Mouse (Mus musculus) neural tube, embryonic 15.5 days (tissue): ENCODE measurements around the gene Itga1. TPM values are rescaled to one million over a fixed set of nuclear protein-coding genes. Genes with fewer than 3 reads are reported as not detected.

Experiments
- ATAC-seq: fragments of 200-750 bp; cut with Nextera tagmentation; 2 replicates; pipeline ENCODE4 v1.8.0; 2017; ENCODE audit warnings: mild to moderate bottlenecking, moderate TSS enrichment, moderate library complexity; ENCODE audit not compliant: low FRiP score
- H3K27ac ChIP-seq: fragments of 300-500 bp; sonication (generic); replicated peaks from 2 replicates; pipeline ENCODE4 v1.5.1; 2015; ENCODE audit warnings: mild to moderate bottlenecking, inconsistent platforms
- H3K27me3 ChIP-seq: fragments of 300-500 bp; sonication (generic); replicated peaks from 2 replicates; pipeline ENCODE4 v1.6.1; 2015; ENCODE audit warnings: inconsistent platforms
- H3K36me3 ChIP-seq: fragments of 300-500 bp; sonication (generic); 2 replicates; pipeline ENCODE4 v1.6.1; 2015; ENCODE audit warnings: inconsistent platforms
- H3K4me1 ChIP-seq: fragments of 300-500 bp; sonication (generic); 2 replicates; pipeline ENCODE4 v1.6.1; 2015; ENCODE audit warnings: inconsistent platforms
- H3K4me2 ChIP-seq: fragments of 300-500 bp; sonication (generic); 2 replicates; pipeline ENCODE4 v1.6.1; 2015; ENCODE audit warnings: inconsistent platforms, mild to moderate bottlenecking, moderate library complexity
- H3K4me3 ChIP-seq: fragments of 300-500 bp; sonication (generic); replicated peaks from 2 replicates; pipeline ENCODE4 v1.5.1; 2015; ENCODE audit warnings: mild to moderate bottlenecking, inconsistent platforms
- H3K9ac ChIP-seq: fragments of 300-500 bp; sonication (generic); replicated peaks from 2 replicates; pipeline ENCODE4 v1.6.1; 2015; ENCODE audit warnings: mild to moderate bottlenecking, inconsistent platforms
- H3K9me3 ChIP-seq: fragments of 300-500 bp; sonication (generic); replicated peaks from 2 replicates; pipeline ENCODE4 v1.6.1; 2016; ENCODE audit warnings: inconsistent platforms
- WGBS: fragments of 180-500 bp; shearing (Covaris S2); methylation state at CpG from one replicate; pipeline ENCODE4 v1.1.7; 2015; ENCODE audit warnings: mixed read lengths; 5-methylcytosine and 5-hydroxymethylcytosine counted together
- polyA plus RNA-seq: library from polyadenylated mRNA; unstranded; fragments of >200 nt; fragmentation: Nextera tagmentation; extraction: Ambion mirVana; gene quantifications from 2 replicates; pipeline ENCODE4 v1.2.1, GENCODE M21; 2015

Gene Itga1
- polyA plus RNA-seq, 1 experiment from 2014 or later = 7.0 TPM

DNA sequence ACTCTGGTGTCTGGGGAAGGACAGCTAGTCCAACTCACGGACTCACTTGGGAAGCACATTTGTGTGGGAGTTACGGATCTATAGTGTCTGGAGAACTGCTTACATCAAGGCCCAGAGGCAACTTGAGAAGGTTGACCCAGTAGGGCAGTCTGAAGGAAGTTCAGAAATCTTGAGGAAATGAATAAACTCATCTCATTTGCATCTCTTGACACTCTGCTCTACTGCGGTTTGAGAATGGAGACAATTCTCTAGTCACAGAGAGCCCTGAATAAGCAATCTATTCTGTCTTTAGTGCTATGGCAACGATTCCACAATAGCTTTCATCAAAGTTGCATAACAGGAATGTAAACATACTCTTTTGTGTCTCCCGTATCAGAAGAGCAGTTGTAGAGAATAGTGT is 4.8 kb downstream of the Itga1 start:
- WGBS = 63% methylated on average over 5 of the region's 5 CpGs

DNA sequence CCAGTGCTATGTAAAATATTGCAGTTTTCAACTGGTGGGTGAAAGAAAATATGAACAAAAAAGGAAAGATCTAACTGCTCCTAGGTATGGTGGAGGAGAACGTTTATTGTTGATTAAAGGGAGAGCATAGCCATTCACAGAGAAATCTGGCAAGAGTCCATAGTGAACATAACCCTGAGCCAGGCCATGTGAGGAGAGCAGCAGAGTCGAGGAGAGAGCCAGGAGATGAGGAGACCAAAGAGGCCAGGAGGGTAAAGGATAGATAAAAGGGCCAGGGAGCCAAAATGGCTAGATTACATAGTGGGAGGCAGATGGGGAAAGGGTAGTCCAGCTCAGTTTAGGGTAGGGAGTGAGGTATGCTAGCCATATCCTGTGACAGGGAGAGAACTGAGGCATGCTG is 5.5 kb downstream of the Itga1 start:
- no peak overlapping the region for H3K4me3 ChIP-seq
- 59% methylated on average over 2 of the region's 2 CpGs for WGBS
- H3K4me1 ChIP-seq = peaks cover 3% of the 10 kb centered on the region
- no peaks in the 10 kb centered on the region for H3K9me3 ChIP-seq
- no peak overlapping the region for H3K4me2 ChIP-seq
- H3K9ac ChIP-seq = no peak overlapping the region
- ATAC-seq = no peak
- H3K36me3 ChIP-seq = no peaks in the 10 kb centered on the region
- H3K27me3 ChIP-seq = peaks cover 19% of the 10 kb centered on the region
- H3K27ac ChIP-seq = no peak overlapping the region

More for the DNA sequence above, 4.8 kb downstream of the Itga1 start:
- ATAC-seq = no peak
- Histone ChIP-seq H3K4me2 (no peak overlapping the region), H3K36me3 (no peaks in the 10 kb centered on the region), H3K27ac (no peak overlapping the region), H3K4me3 (no peak overlapping the region), H3K9me3 (no peaks in the 10 kb centered on the region), H3K9ac (no peak overlapping the region), H3K4me1 (peaks cover 10% of the 10 kb centered on the region), H3K27me3 (peaks cover 22% of the 10 kb centered on the region)

DNA sequence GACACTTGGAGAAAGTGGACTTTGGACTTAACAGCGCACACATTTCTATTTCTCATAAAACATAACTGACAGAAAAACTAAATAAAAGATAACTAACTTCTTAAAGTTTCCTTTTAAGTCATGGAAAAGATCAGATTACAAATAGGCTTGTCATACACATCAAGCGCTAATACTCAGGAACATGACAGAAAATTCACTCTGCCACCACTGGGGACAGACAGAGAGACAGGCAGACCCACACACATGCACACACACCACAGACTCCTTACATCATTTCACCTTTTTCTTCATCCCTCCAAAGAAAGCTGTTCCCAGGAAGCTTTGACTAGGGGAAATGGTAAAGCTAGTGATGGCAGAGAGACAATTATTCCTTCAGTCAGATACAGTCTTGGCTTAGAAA is 6.4 kb downstream of the Itga1 start:
- Histone ChIP-seq H3K9me3 (no peaks in the 10 kb centered on the region), H3K27ac (no peak overlapping the region), H3K4me2 (no peak overlapping the region), H3K36me3 (no peaks in the 10 kb centered on the region), H3K27me3 (peaks cover 10% of the 10 kb centered on the region), H3K4me1 (peaks cover 8% of the 10 kb centered on the region), H3K4me3 (no peak overlapping the region), H3K9ac (no peak overlapping the region)
- 93% methylated on average over 2 of the region's 2 CpGs for WGBS
- no peak for ATAC-seq

DNA sequence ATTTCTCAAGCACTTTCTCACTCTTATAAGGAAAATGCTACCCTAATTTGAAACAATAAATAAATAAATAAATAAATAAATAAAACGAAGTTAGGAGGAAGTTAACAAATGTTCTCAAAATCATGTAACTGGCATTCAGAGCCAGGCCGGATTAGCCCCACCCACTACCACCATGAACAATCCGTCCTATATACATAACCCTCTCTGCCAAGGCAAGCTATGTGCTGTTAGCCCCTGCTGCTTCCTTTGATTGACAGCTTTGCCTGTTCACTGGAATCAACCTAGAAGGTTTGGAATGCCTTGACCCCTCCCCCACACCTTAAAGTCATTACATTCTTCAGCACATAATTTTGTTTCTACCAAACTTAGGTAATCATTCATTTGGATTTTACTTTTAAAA is 10.3 kb downstream of the Itga1 start:
- peaks cover 11% of the 10 kb centered on the region for H3K36me3 ChIP-seq
- no peaks in the 10 kb centered on the region for H3K9me3 ChIP-seq
- no peak overlapping the region for H3K27ac ChIP-seq
- no peak overlapping the region for H3K4me3 ChIP-seq
- H3K4me2 ChIP-seq = peak overlapping the region; percentile 97; the same call in 1 of the 2 replicates
- ATAC-seq = no peak
- no peaks in the 10 kb centered on the region for H3K27me3 ChIP-seq
- H3K9ac ChIP-seq = no peak overlapping the region
- H3K4me1 ChIP-seq = peaks cover 27% of the 10 kb centered on the region
- WGBS = 83% methylated on average over 3 of the region's 3 CpGs

DNA sequence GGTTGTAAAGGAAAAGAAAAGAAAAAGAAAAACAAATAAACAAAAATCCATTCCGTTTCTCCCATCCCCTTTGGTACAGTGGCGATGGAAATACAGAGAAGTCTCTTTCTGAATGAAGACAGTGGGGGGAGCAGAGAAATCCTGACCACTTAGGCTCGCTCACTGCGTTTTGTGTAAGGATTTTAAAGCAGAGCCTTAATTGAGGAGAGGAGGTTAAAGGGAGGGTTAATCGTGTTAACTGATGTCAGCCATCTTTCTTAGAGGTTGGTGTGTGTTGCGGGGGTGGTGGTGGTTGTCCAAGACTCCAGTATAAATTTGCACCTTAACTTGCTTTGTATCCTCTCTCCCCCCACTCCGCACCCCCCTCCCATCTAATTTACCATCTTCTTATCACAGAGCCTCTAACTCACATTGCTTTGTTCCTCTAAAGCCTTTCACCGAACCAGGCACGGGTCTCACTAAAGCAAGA is 10.8 kb downstream of the Itga1 start:
- H3K27me3 ChIP-seq = no peaks in the 10 kb centered on the region
- 52% methylated on average over 9 of the region's 9 CpGs for WGBS
- peaks cover 13% of the 10 kb centered on the region for H3K36me3 ChIP-seq
- peak overlapping the region; percentile 68 for H3K4me3 ChIP-seq
- ATAC-seq = no peak
- peak overlapping the region; percentile 74 for H3K9ac ChIP-seq
- peaks cover 27% of the 10 kb centered on the region for H3K4me1 ChIP-seq
- H3K27ac ChIP-seq = peak overlapping the region; percentile 72; the same call in 1 of the 2 replicates
- H3K4me2 ChIP-seq = peak overlapping the region; percentile 97
- H3K9me3 ChIP-seq = no peaks in the 10 kb centered on the region

DNA sequence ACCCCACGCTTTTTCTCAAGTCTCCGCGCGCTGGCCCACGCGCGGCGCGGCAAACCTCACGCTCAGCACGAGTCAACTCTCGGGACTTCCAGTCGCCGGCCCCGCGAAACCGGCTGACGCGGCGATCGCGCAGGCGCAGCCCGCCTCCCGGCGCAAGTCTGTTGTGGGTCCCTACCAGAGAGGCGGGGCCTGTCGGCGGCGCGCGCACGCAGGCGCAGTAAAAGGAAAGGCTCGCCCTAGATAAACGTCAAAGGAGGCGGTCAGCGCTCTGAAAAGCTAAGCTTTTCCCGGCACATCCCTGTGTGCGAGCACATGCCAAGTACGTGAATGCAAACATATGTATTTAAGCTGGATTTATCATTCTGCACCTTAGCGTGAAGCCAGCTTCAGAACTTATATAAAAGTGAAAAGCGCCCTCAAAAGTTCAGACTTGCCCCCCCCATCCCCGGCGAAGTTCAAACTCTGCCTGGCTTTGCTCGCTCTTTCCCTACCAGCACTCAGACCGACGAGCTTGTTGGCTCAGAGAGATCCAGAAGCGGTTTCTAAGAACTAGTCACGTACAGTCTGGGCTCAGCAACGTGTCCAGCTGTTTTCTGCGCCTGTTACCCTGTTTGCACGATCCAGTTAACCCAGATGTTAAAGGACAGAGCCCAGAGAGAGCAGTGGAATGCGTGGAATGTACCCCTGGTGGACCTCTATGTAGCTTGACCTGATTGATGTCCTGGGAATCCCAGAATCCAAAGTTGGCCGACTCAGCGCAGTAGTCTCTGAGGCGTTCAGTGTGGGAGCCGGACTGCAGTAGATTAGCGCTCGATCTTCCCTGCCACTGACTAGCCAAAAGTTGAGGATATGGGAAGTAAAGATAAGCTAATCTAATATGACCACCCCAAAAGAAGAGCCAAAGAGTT is 11.4 kb downstream of the Itga1 start, which contains the start of gene Pelo:
Gene Pelo (minus strand): TSS at position 118 of the 908 bp plus-strand sequence.
- H3K9ac ChIP-seq = peak within 1 kb of the TSS; percentile 74
- H3K4me2 ChIP-seq = peak within 1 kb of the TSS; percentile 97
- H3K9me3 ChIP-seq = no peaks in the 10 kb centered on the region
- peak within 1 kb of the TSS; percentile 72 for H3K27ac ChIP-seq
- peaks cover 27% of the 10 kb centered on the region for H3K4me1 ChIP-seq
- WGBS = under 1% methylated on average over 60 of the region's 60 CpGs
- peaks cover 19% of the 10 kb centered on the region for H3K36me3 ChIP-seq
- ATAC-seq = peak; percentile 97
- peak within 1 kb of the TSS; percentile 68 for H3K4me3 ChIP-seq
- H3K27me3 ChIP-seq = no peaks in the 10 kb centered on the region

DNA sequence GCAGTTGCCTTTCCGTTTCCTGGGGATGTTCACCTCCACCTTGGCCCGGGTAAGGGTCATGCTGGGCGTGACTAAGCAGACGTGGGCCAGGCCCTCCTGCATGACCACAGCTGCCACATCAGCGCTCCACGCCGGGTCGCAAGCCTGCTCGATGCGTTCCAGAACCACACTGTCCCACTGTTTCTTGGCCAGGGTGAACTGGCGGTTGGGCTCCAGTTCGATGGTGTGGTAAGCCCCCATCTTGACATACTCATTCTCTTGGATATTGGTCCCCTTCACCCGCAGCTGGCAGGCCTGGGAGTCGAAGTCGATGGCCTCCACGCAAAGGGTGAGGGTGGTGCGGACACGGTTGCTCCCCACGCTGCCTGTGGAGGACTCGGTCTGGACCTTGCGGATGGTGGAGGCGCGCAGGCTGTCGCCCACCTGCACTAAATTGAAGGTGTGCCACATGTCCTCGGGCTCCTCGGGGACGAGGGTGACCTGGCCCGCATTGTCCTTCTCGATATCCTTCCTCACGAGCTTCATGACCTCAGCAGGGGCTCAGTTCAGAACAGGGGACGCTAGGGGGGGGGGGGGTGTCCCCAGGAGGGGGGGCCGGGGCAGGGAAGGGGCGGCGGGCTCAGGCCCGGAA is 12.3 kb downstream of the Itga1 start:
- Histone ChIP-seq H3K36me3 (peaks cover 19% of the 10 kb centered on the region), H3K4me3 (peak overlapping the region; percentile 68), H3K27me3 (no peaks in the 10 kb centered on the region), H3K27ac (peak overlapping the region; percentile 72), H3K9ac (peak overlapping the region; percentile 74), H3K4me2 (peak overlapping the region; percentile 97), H3K4me1 (peaks cover 27% of the 10 kb centered on the region), H3K9me3 (no peaks in the 10 kb centered on the region)
- WGBS = 8% methylated on average over 34 of the region's 35 CpGs
- ATAC-seq = peak; percentile 85

DNA sequence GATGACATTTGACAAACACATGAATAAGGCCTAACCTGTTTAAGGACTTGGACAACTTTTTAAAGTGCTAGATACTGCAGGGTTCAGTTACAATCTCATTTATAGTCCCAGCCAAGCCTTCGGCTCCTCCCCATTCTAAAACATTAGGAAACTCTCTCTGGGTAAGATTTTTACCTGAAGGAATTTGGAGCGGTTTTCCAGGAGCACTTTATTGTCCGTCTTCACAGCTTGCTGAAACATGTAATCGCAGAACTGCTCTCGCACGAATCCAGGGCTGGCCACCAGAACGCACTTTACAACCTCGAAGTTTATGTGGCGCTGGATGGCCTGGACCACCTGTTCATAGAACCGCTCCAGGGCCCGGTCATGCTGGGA is 12.8 kb downstream of the Itga1 start:
- no peak for ATAC-seq
- H3K4me3 ChIP-seq = peak overlapping the region; percentile 68

DNA sequence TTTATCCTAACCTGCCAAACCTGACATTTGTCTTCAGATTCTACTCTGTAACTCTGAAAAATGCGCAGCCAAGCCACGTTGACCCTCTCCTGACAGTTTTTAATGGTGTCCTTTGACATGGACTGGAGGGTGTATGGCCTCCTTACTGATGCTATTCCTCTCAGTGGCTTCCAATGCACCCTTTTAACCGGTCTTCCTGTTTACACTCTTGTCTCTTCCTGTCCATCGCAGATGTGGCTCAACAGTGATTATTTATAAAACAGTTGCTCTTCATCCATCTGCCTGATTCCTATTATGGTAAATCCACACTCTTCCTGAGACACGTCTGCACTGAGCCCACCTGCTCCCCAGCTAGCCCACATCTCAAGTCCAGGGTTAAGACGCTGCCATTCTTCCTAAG is 15.8 kb downstream of the Itga1 start:
- H3K9ac ChIP-seq = no peak overlapping the region
- H3K27me3 ChIP-seq = no peaks in the 10 kb centered on the region
- H3K4me1 ChIP-seq = peaks cover 24% of the 10 kb centered on the region
- H3K27ac ChIP-seq = no peak overlapping the region
- no peak for ATAC-seq
- WGBS = 89% methylated on average over 6 of the region's 6 CpGs
- H3K36me3 ChIP-seq = peaks cover 19% of the 10 kb centered on the region
- H3K9me3 ChIP-seq = no peaks in the 10 kb centered on the region
- H3K4me2 ChIP-seq = no peak overlapping the region
- no peak overlapping the region for H3K4me3 ChIP-seq

More for the DNA sequence above, 12.8 kb downstream of the Itga1 start:
- H3K27ac ChIP-seq = no peak overlapping the region
- H3K4me1 ChIP-seq = peaks cover 27% of the 10 kb centered on the region
- no peaks in the 10 kb centered on the region for H3K27me3 ChIP-seq
- no peaks in the 10 kb centered on the region for H3K9me3 ChIP-seq
- H3K9ac ChIP-seq = peak overlapping the region; percentile 74
- H3K36me3 ChIP-seq = peaks cover 19% of the 10 kb centered on the region
- 54% methylated on average over 11 of the region's 11 CpGs for WGBS
- peak overlapping the region; percentile 97 for H3K4me2 ChIP-seq

DNA sequence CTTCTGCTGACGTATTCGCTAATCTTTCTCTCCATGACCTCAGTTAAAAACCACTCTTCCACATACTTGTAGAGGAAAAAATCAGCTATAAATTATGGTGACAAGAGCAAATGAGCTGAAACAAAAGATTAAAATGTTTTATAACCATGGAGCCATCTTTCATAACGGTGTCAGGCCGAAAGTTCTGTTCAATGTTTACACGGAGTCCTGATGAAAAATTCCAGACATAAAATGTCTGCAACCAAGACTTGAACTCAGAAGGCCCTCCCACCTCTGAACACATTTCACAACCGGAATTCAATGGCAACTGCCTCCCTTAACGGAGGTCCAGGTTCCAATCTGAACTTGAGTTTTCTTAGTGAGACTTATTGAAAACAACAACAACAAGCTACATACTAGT is 19.4 kb downstream of the Itga1 start:
- WGBS = 81% methylated on average over 7 of the region's 7 CpGs
- Histone ChIP-seq H3K4me2 (no peak overlapping the region), H3K4me1 (no peaks in the 10 kb centered on the region), H3K9me3 (no peaks in the 10 kb centered on the region), H3K27me3 (no peaks in the 10 kb centered on the region), H3K9ac (no peak overlapping the region), H3K36me3 (peaks cover 13% of the 10 kb centered on the region), H3K4me3 (no peak overlapping the region), H3K27ac (no peak overlapping the region)
- no peak for ATAC-seq

DNA sequence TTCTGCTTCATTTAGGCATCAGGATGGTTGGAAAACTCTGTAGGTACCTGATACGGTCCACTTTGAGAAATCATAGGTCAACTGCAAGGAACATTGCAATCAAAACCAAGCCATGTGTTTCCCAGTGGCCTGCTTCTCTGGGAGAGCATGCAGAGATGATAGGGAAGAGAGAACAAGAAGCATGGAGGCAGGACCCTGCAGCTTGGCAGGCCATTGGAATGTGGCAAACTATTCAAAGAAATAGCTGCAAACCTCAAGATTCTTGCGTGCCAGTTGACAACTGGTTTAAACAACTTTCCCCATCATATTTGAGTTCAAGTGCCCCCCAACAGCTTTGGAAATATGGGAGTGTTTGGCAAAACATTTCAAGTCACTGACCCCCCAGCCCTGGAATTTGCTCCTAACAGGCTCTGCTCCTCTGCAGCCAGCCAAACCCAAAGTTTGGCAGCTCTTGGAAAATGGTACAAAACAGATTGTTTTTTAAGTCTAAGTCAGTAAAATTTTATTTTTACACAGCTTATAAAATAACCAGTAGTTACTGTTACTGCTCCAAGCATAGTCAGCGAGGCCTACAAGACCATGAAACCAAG is 21.7 kb downstream of the Itga1 start:
- Histone ChIP-seq H3K27ac (no peak overlapping the region), H3K27me3 (no peaks in the 10 kb centered on the region), H3K4me3 (no peak overlapping the region), H3K4me2 (no peak overlapping the region), H3K4me1 (no peaks in the 10 kb centered on the region), H3K9me3 (no peaks in the 10 kb centered on the region), H3K9ac (no peak overlapping the region), H3K36me3 (no peaks in the 10 kb centered on the region)
- whole genome bisulfite sequencing = 95% methylated on average over 3 of the region's 3 CpGs
- ATAC-seq = no peak
